Mouse (Mus musculus) frontal cortex, postnatal 10 days (tissue): ENCODE data around the gene Sprn.
A peak's percentile ranks its signal among the peaks of the same experiment; 100 is the strongest.
"Not testable (repeated sequence)": the region's sequence is repeated elsewhere in the genome, so short reads cannot be mapped to it uniquely, and the experiment has no call there.

ENCODE experiments used
- DNase-seq, 2 experiments: peaks; one replicate each; pipeline ENCODE4 v3.0.0; 2022; ENCODE audit warnings: low spot score in 2 of 2, mixed read lengths in 1 of 2

Sprn gene

DNA sequence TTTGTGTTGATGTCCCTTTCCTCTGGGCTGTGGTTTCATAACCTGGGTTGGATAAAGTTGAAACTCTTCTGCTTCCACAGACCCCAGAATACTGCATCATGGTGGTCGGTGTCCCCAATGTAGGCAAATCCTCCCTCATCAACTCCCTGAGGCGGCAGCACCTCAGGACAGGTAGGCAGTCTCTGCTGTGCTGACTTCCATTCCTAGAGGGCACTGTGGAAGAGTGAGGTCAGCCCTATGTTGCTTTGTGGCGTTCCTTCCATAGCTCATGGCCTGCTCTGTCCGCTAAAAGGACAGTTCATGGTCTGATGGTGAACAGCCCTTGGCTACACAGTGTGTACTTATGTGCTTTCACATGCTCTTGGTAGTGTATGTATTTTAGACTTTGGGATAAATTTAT, 10.1 kb downstream of the Sprn start:
- DNase-seq: no peak

DNA sequence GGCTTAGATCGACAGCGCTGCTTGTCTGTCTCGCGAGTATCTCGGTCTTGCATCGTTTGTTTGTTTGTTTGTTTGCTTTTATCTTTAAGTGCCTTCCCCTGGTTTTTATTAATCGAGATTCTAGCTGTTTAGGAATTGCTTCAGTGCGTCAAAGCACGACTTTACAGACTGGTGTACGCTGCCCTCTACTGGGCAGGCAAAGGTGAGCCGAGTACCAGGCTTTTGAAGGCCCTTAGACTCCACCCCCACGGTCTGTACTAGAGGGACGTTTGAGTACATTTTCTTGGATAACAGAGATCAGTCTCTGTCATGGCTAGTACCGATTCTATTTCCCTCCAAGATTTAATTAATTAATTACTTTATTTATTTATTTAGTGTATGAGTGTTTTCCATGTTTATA, 13.3 kb downstream of the Sprn start:
- peak in 1 of 2 experiments; percentile 41 for DNase-seq

DNA sequence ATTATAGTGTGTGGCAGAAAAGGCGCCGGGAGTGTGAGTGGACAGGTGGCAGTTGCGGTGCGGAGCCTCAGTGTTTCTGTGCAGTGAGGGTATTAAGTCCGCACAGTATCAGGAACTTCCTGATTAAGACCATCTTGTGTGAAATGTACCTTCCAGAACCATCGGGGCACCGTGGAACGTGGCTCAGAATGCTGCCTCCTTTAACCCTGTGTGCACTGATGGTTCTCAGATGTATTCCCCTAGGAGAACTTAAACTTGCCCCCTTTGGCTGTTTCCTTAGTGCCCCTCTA, 16.7 kb downstream of the Sprn start:
- no peak for DNase-seq

DNA sequence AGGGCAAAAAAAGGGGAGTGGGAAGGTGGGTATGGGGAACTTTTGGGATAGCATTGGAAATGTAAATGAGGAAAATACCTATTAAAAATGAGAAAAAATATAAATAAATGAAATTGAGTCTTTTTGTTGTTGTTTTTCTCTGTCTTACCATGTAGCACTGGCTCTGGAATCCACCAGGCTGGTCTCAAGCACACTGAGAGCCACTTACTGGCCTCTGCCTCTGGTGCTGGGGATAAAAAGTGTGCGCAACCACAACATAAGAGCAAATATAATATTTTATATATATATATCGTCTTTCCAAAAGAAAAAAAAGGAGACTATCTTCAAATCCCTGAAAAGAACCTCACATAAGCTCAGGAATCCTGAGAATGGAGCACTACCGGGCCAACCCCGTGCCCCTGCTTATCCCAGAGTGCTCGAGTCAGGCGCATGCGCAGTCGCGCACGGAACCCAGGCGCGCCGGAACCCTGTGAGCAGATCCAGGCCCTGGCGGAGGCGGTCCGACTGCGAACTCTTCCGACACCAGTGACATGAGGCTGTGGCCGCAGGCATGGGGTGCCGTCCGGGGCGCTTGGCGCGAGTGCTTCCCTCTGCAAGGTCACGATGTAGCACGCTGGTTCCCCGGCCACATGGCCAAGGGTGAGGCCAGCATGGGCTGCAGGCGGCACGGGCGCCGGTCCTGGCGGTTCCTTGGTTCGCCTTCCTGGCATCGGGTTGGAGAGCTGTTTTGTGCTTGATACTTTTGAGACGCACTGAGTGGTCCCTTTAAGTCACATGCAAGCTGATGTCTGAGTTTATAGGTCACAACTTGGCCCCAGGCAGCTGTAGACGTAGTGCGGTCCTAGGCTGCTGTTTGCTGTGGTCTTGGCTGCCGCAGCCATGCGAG, 17.3 kb downstream of the Sprn start, which contains the start of gene Mtg1:
TSS of gene Mtg1 (plus strand) at position 430 of the 886 bp plus-strand sequence.
- DNase-seq: peak; percentile 95 to 97

DNA sequence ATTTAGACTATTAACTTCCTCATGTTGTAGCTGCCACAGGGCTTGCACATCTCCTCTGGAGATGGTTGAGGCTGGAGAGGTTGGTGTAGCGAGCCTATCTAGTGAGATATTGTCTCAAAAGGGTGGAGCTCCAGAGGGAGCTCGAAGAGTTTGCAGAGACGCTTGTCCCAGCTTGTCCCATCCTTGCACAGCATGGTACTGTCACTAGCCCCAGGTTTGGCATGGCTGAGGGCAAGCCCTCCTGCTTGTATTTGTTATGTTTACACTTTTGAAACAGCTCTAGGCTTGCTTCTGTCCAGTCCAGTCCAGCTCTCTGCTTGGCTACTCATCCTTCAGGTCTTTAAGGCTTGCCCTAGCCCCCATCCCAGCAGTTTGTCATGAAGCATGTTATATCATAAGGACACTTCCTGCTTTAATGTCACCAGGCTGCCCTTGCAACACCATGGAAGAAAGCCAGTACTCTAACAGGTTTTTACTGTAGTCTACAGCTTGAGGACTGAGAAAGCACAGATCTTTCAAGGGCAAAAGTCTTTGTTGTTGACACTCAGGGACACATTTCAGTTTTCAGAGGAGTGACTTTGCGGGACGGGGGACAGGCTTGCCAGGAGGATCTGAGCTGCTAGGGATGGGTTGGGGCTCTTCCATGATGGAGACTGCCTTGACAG, 19.4 kb downstream of the Sprn start:
- DNase-seq: no peak

DNA sequence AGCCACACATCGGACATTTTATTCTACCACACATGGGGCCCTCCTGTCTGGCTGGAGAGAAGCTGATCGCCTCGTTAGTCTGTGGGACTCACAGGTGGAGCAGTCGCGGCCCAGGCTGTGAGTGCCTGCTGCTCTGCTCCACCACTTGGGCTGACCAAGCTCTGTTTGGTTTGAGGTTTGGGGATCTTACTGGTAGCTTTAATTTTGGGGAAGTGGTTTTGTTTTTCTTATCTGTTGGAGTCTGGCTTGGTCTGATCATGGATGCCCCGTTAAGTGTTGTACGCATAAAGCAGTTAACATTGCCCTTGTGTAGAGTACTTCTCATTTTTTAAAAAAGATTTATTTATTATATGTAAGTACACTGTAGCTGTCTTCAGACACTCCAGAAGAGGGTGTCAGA, 20.6 kb downstream of the Sprn start:
- DNase-seq: not testable (repeated sequence)

DNA sequence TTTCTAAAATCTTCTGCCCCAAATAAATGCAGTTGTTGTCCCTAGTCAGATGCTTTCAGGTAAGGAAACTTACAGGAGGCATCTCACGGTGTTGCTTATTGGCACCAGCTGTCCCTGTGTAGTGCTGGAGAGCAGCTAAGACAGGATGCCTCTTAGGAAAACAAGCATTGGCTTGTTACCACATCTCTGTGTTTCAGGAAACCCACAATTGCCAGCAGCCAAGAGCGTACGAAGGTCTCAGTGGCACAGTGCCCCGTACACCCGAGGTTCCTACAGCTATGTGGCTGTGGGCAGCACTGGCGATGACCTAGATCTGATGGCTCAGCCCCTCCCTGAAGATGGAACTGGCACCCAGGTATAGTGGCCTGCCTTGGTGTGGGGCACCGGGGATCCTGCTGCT, 22.5 kb downstream of the Sprn start:
- not testable (repeated sequence) for DNase-seq

DNA sequence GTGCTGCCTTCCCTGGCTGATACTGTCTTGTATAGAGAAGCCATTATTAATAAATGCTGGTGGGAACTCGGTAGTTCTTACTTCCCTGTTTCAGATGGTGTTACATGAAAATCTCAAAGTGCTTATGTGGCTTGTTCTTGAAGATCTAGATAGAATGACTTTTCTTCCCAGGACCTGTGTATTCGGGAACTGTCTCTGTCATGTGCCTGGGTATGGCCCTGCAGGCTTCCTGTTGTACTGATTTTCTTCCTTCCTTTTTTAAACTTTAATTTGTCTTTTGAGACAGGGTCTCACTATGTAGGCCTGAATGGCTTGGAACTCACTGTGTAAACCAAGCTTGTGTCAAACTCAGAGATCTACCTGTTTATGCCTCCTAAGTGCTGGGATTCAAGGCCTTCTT, 26.8 kb downstream of the Sprn start:
- DNase-seq: no peak

DNA sequence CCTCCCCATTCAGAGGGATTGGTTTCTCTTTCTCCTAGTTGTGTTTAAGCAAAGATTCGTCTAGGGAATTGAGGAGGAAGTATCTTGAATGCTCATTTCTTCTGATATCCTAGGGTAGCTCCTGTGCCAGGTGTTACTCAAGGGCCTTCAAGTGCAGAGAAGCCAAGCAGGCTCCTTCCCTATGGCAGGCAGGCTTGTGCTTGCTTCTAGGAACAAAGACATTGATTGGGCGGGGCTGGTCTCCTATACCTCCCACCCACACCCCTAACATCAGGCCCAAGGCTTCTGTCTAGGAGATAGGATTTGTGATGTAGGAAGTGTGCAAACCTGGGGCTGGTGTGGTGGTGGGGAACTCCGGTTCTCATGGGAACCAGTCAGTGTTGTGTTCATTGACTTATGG, 27.7 kb downstream of the Sprn start:
- DNase-seq: no peak

DNA sequence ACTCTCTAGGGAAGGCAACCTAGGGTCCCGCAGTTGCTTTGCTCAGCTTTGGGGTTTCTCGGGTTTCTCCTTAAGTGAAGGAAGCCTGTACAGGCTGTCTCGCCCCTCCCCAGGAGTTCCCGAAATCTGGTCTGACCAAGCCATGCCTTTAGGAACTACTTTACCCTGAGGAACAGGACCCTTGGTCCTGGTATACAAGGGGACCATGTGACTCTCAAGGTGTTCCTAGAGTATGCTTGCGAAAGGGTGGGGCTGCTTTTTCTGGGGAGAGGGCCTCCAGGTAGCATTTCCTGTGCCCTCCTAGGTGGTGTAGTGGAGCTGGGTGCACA, 28.7 kb downstream of the Sprn start:
- DNase-seq: no peak

DNA sequence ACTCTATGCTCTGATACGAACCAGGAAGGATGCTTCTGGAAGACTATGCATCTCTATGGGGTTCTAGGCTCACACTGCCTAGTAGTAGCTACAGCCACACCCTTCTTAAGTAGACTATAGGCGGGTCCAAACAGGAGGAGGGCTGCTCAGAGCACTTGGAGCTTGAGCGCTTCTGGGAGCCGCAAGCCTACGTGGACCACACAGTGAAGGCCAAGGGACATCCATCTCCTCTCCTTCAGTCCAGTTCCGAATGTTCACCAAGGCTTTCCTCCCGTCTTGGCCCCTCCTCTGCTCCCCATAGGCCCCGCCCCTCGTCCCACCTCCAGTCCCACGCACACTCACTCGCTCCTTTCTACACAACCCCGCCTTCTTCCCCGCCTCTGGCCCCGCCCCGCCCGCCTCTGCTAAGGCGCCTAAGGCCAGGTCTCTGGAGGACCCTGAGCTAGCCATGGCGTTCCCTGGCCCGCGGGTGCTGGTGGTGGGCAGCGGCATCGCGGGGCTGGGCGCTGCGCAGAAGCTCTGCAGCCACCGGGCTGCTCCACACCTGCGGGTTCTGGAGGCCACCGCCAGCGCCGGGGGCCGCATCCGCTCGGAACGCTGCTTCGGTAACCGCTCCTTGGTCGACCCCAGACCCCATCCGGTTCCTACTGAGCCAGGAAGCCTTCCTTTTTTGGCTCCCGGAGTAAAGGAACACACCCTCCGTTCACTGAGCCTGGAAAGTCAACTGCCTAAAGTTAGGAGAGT, 29.2 kb downstream of the Sprn start:
- DNase-seq: peak; percentile 85 to 86

DNA sequence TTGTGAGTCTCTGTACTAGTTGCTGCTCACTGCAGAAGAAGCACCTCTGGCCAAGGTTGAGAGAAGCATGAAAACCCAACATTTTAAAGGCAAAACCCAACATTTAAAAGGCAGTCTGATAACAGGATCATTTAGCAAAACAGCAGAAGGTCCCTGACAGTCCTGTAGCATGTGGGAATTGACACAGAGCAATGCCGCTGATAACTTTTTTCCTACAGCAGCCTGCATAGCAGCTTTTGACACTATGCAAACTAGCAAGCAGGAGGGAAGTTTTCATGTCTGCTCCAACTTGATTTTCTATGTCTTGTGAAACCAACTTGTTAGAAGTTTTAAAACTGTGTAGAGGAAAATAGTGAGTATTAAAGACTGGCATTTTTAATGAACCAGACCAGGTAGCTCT, 30.3 kb downstream of the Sprn start:
- DNase-seq: no peak

DNA sequence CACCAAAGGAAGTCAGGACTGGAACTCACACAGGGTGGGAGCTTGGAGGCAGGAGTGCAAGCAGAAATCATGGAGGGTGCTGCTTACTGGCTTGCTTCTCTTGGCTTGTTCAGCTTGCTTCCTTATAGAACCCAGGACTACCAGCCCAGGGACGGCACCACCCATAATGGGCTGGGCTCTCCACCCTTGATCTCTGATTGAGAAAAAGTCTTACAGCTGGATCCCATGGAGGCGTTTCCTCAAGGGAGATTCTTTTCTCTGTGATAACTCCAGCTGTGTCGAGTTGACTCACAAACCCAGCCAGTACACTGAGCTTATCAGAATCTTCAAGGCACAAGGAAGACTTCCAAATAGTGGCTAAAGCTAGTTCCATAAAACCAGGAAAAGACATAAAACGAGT, 31.9 kb downstream of the Sprn start:
- DNase-seq: no peak

DNA sequence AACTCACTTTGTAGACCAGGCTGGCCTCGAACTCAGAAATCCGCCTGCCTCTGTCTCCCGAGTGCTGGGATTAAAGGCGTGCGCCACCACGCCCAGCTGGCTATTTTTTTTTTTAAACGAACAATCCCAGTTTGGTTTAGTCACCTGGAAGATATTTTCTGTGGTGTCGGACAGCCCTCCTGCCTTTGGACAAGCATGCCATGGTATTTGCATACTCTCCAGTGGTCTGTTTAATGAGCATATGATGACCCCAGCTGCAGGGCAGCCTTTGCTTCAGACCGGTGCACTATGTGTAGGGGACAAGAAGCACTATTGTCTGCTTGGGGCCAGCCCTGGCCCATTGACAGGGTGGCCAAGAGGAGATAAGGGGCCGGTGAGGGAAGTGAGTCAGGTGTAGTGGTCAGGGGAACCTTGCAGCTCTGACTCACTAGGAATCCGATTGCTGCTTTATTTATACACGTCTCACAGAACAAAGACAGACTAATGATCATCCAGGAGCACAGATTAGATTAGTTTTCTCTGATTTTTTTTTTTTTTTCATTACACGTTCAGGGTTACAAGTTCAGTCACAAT, 33.3 kb downstream of the Sprn start:
- no peak for DNase-seq

DNA sequence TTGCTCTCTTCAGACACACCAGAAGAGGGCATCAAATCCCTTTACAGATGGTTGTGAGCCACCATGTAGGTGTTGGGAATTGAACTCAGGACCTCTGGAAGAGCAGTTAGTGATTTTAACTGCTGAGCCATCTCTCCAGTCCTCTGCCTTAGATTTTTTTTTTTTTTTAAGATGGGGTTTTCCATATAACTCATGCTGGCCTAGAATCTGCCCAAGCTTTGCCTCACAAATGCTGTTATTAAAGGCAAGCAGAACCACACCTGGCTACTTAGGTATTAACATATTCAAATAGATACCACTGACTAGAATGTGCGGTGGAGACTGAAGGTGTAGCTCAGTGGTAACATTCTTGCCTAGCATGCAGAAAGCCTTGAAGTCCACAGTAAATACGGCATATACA, 34.2 kb downstream of the Sprn start:
- DNase-seq: no peak

DNA sequence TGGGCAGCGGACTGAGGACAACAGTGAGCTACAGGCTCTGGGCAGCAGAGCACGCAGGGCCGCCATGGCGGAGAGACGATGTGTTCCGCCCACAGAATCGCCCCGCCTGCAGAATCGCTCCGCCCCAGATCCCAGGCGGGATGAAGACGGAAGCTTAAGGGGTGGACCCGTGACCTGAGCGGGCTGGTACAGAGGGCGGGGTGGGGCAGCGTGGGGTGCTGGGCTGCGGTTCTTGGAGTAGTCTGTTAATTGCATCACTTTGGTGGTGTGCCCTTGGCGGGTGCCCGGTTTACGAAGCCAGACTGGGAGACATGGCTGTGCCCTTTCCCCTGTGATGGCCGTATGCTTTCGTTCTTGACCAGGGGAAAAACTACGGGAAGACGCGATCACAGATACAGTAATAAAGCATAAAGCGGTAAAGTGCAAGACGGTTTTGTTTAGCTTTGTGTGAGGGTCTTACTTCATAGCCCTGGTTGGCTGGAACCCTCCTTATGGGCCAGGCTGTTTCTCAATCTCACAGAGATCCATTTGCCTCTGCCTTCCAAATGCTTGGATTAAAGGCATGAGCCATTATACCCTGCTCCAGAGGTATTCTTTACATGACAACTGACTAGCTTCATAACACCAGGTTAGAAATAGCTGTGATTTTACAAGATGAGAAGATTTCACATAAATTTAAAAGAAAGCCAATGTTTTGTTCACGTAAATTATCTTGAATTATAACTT, 38.2 kb downstream of the Sprn start, which contains the start of gene Echs1:
TSS of gene Echs1 (minus strand) at position 148 of the 726 bp plus-strand sequence.
- DNase-seq: peak; percentile 77 to 83

DNA sequence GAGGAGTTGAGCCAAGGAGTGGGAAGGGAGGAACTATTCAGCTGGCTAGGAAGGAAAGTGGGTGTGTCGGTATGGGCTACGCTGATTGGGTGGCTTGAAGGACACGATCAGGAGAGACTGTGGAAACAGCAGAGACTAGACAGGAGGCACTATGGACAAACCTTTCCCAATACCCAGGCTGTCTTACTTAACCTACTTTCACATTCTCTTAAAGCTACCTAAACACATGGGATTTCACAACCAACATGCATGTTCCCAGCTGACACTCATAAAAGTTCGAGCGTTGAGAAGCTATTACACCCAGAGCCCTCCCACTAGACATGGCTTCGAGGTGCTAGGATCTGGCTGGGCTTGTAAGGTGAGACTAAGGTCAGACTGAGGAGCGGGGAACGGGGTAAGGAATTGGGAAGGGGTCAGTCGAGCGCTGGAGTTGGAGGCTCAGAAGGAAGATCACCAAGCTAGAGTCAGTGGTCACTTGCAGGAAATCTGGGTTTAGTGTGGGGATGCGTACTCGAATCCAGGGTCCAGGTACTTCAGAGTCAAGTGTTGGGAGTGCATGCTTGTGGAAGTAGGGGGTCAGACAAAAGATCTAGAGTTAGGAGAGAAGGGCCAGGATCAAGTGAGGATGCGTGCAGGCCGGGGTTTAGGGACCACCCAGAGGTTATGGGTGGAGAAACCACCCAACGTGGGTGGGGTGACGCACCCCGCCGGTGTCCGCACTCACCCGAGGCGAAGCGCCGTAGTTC, 38.9 kb downstream of the Sprn start, which contains the start of gene Paox:
TSS of gene Paox (plus strand) at position 217 of the 746 bp plus-strand sequence.
- peak in 1 of 2 experiments; percentile 18 for DNase-seq

DNA sequence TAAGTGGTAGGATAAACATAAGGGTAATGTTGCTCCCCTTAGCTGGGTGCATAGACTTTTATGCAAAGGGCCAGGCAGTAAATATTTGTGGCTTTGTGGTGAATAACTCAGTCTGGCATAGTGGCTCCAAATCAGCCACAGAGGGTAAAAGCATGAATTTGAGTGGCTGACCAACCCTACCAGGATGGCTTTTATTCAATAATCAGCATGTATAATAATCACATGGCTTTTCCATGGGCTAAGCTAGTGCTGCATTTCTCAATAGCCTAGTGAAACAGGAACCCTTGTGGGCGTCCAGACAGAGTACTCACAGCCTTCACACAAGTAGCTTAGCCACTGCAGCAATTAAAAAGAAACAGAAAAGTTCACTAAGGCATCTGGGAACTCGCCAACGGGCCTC, 42.7 kb downstream of the Sprn start:
- no peak for DNase-seq

DNA sequence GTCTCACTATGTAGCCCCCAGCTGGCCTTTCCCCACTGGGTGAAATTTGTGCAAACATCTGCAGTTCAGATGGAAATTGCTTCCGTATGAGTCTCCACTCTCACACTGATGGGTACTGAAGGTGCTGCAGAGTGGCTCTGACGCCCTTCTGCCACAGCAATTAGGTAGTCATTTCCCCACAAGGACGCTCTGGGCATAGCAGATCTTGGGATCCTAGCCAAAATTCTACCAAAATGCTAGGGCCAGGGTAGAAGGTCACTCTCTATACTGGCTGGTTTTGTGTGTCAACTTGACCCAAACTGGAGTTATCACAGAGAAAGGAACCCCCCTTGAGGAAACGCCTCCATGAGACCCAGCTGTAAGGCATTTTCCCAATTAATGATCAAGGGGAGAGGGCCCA, 50.7 kb downstream of the Sprn start:
- DNase-seq: no peak

DNA sequence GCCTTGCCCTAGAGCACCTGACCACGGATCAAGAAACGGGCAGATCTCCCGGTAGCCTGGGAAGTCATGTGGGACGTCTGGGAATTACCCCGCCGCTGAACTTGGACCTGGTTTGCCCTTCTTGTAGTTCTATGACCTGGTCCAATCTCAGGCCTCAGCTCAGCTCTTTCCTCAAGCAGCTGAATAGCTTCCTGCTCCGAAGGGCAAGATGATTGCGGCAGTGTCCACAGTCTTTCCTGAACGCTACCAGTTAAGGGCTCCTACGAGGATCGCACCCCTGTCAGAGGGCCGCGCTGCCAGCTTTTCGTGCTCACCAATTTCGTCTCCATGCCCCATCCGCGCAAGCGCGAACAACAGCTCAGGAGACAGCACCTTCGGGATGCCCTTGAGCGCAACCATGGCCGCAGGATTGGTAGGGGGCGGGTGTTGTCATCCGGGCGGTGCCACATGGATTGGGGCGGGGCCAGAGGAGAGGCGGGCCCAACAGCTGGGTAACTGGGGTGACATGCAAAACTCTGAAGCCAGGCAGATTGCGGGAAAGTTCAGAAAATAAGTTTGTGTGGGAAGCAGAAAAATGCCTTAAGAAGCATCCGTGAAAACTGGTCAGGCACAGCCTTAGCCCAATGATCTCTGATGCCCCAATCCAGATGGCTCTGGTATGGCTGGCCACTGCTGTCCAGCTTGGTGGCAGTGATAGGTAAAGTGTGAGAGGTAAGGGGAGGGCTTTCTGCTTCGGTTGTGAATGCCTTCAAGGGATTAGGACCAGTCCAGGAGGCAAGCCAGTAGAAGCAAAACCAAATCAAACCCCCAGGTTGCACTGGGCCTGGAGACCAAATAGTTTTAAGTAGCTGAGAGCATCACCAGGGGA, 52.5 kb downstream of the Sprn start, which contains the start of gene Fuom:
TSS of gene Fuom (minus strand) at position 449 of the 868 bp plus-strand sequence.
- peak; percentile 77 for DNase-seq
